Mouse (Mus musculus): Measurements from ENCODE around the gene Inhbc. TPM values are rescaled to one million over a fixed set of nuclear protein-coding genes. Genes with fewer than 3 reads are reported as not detected.

The Inhbc gene
- polyA plus RNA-seq, 1 experiment from 2014 or later: not detected

- Histone ChIP-seq H3K27me3 (no peaks in the 10 kb centered on the region), H3K4me1 (peaks cover 15% of the 10 kb centered on the region), H3K27ac (peak overlapping the region; percentile 94), H3K4me3 (peak overlapping the region; percentile 69), H3K4me2 (replicated peaks) (peak overlapping the region; percentile 66), H3K9me3 (no peaks in the 10 kb centered on the region), H3K36me3 (no peaks in the 10 kb centered on the region), H3K9ac (peak overlapping the region; percentile 86; the same call in 1 of the 2 replicates)
- 86% methylated on average over 8 of the region's 8 CpGs for WGBS
- no peak for ATAC-seq (ENCODE audit: low FRiP score, low read depth)
These were observed 9.4 kb upstream of the Inhbc start for GRCm38 (mm10) chr10:127379654-127380053.

GRCm38 (mm10) chr10:127377700-127378099, 7.5 kb upstream of the Inhbc start:
- H3K27ac ChIP-seq: no peak overlapping the region
- no peak overlapping the region for H3K4me2 ChIP-seq (replicated peaks)
- H3K27me3 ChIP-seq: no peaks in the 10 kb centered on the region
- no peaks in the 10 kb centered on the region for H3K9me3 ChIP-seq
- ATAC-seq (ENCODE audit: low FRiP score, low read depth): no peak
- H3K4me3 ChIP-seq: no peak overlapping the region
- no peak overlapping the region for H3K9ac ChIP-seq
- 53% methylated on average over 3 of the region's 3 CpGs for WGBS
- H3K4me1 ChIP-seq: peaks cover 12% of the 10 kb centered on the region
- H3K36me3 ChIP-seq: no peaks in the 10 kb centered on the region

- 69% methylated on average over 2 of the region's 2 CpGs for WGBS
These were observed 792 bp upstream of the Inhbc start for GRCm38 (mm10) chr10:127371023-127371422.

GRCm38 (mm10) chr10:127368273-127368672, 2.0 kb downstream of the Inhbc start:
- Histone ChIP-seq H3K9me3 (no peaks in the 10 kb centered on the region), H3K36me3 (no peaks in the 10 kb centered on the region), H3K4me3 (no peak overlapping the region), H3K4me2 (replicated peaks) (no peak overlapping the region), H3K4me1 (no peaks in the 10 kb centered on the region), H3K27ac (no peak overlapping the region), H3K9ac (no peak overlapping the region), H3K27me3 (no peaks in the 10 kb centered on the region)
- no peak for ATAC-seq (ENCODE audit: low FRiP score, low read depth)
- WGBS: 86% methylated on average over 2 of the region's 2 CpGs

More at GRCm38 (mm10) chr10:127371023-127371422, 792 bp upstream of the Inhbc start:
- no peaks in the 10 kb centered on the region for H3K36me3 ChIP-seq
- no peaks in the 10 kb centered on the region for H3K9me3 ChIP-seq
- no peak overlapping the region for H3K4me2 ChIP-seq (replicated peaks)
- no peak overlapping the region for H3K9ac ChIP-seq
- no peak for ATAC-seq (ENCODE audit: low FRiP score, low read depth)
- H3K27me3 ChIP-seq: no peaks in the 10 kb centered on the region
- H3K27ac ChIP-seq: no peak overlapping the region
- no peaks in the 10 kb centered on the region for H3K4me1 ChIP-seq
- no peak overlapping the region for H3K4me3 ChIP-seq

GRCm38 (mm10) chr10:127367116-127367515, 3.1 kb downstream of the Inhbc start:
- WGBS: 77% methylated on average over 5 of the region's 5 CpGs
- Histone ChIP-seq H3K4me2 (replicated peaks) (no peak overlapping the region), H3K4me3 (no peak overlapping the region), H3K36me3 (no peaks in the 10 kb centered on the region), H3K27me3 (no peaks in the 10 kb centered on the region), H3K9me3 (no peaks in the 10 kb centered on the region), H3K4me1 (no peaks in the 10 kb centered on the region), H3K27ac (no peak overlapping the region), H3K9ac (no peak overlapping the region)
- ATAC-seq (ENCODE audit: low FRiP score, low read depth): no peak

GRCm38 (mm10) chr10:127360714-127361113, 9.5 kb downstream of the Inhbc start:
- Histone ChIP-seq H3K4me2 (replicated peaks) (no peak overlapping the region), H3K27ac (no peak overlapping the region), H3K4me1 (no peaks in the 10 kb centered on the region), H3K36me3 (no peaks in the 10 kb centered on the region), H3K9me3 (no peaks in the 10 kb centered on the region), H3K9ac (no peak overlapping the region), H3K27me3 (no peaks in the 10 kb centered on the region), H3K4me3 (no peak overlapping the region)
- ATAC-seq (ENCODE audit: low FRiP score, low read depth): no peak
- WGBS: 85% methylated on average over 3 of the region's 3 CpGs

GRCm38 (mm10) chr10:127355336-127355735, 14.9 kb downstream of the Inhbc start:
- Histone ChIP-seq H3K9me3 (no peaks in the 10 kb centered on the region), H3K4me3 (no peak overlapping the region), H3K4me2 (replicated peaks) (no peak overlapping the region), H3K27me3 (no peaks in the 10 kb centered on the region), H3K4me1 (peaks cover 12% of the 10 kb centered on the region), H3K9ac (no peak overlapping the region), H3K36me3 (no peaks in the 10 kb centered on the region), H3K27ac (no peak overlapping the region)
- 75% methylated on average over 10 of the region's 10 CpGs for WGBS
- no peak for ATAC-seq (ENCODE audit: low FRiP score, low read depth)

- H3K4me3 ChIP-seq: no peak within 1 kb of the TSS
- WGBS: 87% methylated on average over 18 of the region's 18 CpGs
These were observed 16.0 kb downstream of the Inhbc start, which contains the start of gene Inhbe for GRCm38 (mm10) chr10:127353909-127354895. Gene Inhbe (minus strand): TSS chr10:127354411.

GRCm38 (mm10) chr10:127352766-127353165, 17.5 kb downstream of the Inhbc start:
- 88% methylated on average over 11 of the region's 11 CpGs for WGBS
- Histone ChIP-seq H3K27me3 (no peaks in the 10 kb centered on the region), H3K9ac (no peak overlapping the region), H3K4me1 (peaks cover 12% of the 10 kb centered on the region), H3K36me3 (no peaks in the 10 kb centered on the region), H3K9me3 (no peaks in the 10 kb centered on the region), H3K4me3 (no peak overlapping the region), H3K27ac (no peak overlapping the region), H3K4me2 (replicated peaks) (no peak overlapping the region)
- no peak for ATAC-seq (ENCODE audit: low FRiP score, low read depth)

More at GRCm38 (mm10) chr10:127353909-127354895, 16.0 kb downstream of the Inhbc start, which contains the start of gene Inhbe:
- H3K27me3 ChIP-seq: no peaks in the 10 kb centered on the region
- H3K4me1 ChIP-seq: peaks cover 12% of the 10 kb centered on the region
- H3K9me3 ChIP-seq: no peaks in the 10 kb centered on the region
- no peak within 1 kb of the TSS for H3K27ac ChIP-seq
- no peak within 1 kb of the TSS for H3K4me2 ChIP-seq (replicated peaks)
- H3K36me3 ChIP-seq: no peaks in the 10 kb centered on the region
- H3K9ac ChIP-seq: no peak within 1 kb of the TSS
- no peak for ATAC-seq (ENCODE audit: low FRiP score, low read depth)

- peaks cover 12% of the 10 kb centered on the region for H3K4me1 ChIP-seq
- H3K27ac ChIP-seq: no peak overlapping the region
- no peaks in the 10 kb centered on the region for H3K27me3 ChIP-seq
- H3K9ac ChIP-seq: no peak overlapping the region
- no peaks in the 10 kb centered on the region for H3K9me3 ChIP-seq
- no peak for ATAC-seq (ENCODE audit: low FRiP score, low read depth)
- 70% methylated on average over 9 of the region's 9 CpGs for WGBS
- H3K4me3 ChIP-seq: no peak overlapping the region
- H3K36me3 ChIP-seq: no peaks in the 10 kb centered on the region
- no peak overlapping the region for H3K4me2 ChIP-seq (replicated peaks)
These were observed 18.0 kb downstream of the Inhbc start for GRCm38 (mm10) chr10:127352187-127352586.

- Histone ChIP-seq H3K27me3 (no peaks in the 10 kb centered on the region), H3K4me2 (replicated peaks) (no peak overlapping the region), H3K4me3 (no peak overlapping the region), H3K36me3 (no peaks in the 10 kb centered on the region), H3K9me3 (no peaks in the 10 kb centered on the region), H3K9ac (0 out of 2 replicates have a peak overlapping the region, but pooled peaks have one; percentile 53), H3K27ac (no peak overlapping the region), H3K4me1 (peaks cover 12% of the 10 kb centered on the region)
- ATAC-seq (ENCODE audit: low FRiP score, low read depth): 0 out of 2 replicates have a peak, but pooled peaks have one; percentile 28
- WGBS: 70% methylated on average over 8 of the region's 8 CpGs
These were observed 18.5 kb downstream of the Inhbc start for GRCm38 (mm10) chr10:127351719-127352118.

- Histone ChIP-seq H3K4me1 (peaks cover 12% of the 10 kb centered on the region), H3K27ac (no peak overlapping the region), H3K36me3 (no peaks in the 10 kb centered on the region), H3K9ac (peak overlapping the region; percentile 53; the same call in 1 of the 2 replicates), H3K4me3 (peak overlapping the region; percentile 27; the same call in 1 of the 2 replicates), H3K4me2 (replicated peaks) (peak overlapping the region; percentile 60), H3K9me3 (no peaks in the 10 kb centered on the region), H3K27me3 (no peaks in the 10 kb centered on the region)
- no peak for ATAC-seq (ENCODE audit: low FRiP score, low read depth)
- WGBS: 76% methylated on average over 8 of the region's 8 CpGs
These were observed 19.0 kb downstream of the Inhbc start for GRCm38 (mm10) chr10:127351285-127351595.

All from limb, embryonic 13.5 days (tissue).